Comparison of ENCODE assay signal across 9 mouse cellular contexts in the genomic region with DNA sequence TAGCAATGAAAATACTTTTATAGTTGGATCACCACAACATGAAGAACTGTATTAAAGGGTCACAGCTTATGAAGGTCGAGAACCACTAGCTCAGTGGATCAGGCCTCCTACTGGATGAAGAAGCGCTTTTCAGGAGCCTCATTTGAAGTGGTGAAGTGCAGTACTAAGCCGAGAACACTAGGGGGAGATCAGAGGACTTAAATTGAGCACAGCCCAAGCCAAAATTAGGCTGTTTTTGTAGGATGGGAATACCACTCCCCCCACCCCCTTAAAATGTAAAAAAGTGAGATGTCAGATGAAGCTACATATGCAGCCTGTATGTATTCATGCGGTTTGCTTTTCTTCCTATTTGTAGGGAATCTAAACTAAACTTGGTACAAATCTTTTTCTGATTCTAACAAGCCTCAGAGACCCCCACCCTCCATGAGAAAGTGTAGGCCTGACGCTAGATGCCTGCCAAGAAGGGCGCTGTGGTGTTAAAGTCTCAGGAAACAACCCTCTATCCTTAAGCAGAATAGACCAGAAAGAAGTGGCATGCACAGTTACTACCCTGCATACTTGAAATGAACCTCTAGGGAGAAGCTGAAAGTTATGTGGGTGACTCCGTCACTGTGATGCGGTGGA.
DNase-seq lines count a peak whose midpoint lies in the region; ATAC-seq and TF ChIP-seq lines count a peak whose summit lies in the region.
"Had no signal": no experiment of that assay in that cellular context is flagged by ENCODE, and none has a peak within 500 bp of the region (broad histone marks: within the 10 kb centered on the region; RNA-seq: fewer than 3 reads in every experiment).

No protein-coding gene starts in this region.

- no peak for TF ChIP-seq EP300 in MEL (IDR thresholded peaks at IDR 0.05; ENCODE audit: low read depth in 1 of 2, low read length in 2 of 2)

- H3K27ac ChIP-seq in hindbrain, embryonic 11.5 days (ENCODE audit: low read depth, low read length) = no peak overlapping the region
- H3K27ac ChIP-seq in hindbrain, embryonic 12.5 days = no peak overlapping the region
- H3K27ac ChIP-seq in MEL (ENCODE audit: control insufficient read depth, low read depth, low read length) = no peak overlapping the region
- H3K27ac ChIP-seq in cortical plate, adult 2 months (ENCODE audit: insufficient read depth, low read length) = no peak overlapping the region
- no peak overlapping the region for H3K27ac ChIP-seq in hindbrain, postnatal 0 days
- no peak overlapping the region for H3K27ac ChIP-seq in limb, embryonic 10.5 days
- H3K27ac ChIP-seq: limb, embryonic 12.5 days had no signal

- H3K79me2 ChIP-seq in MEL (ENCODE audit: control insufficient read depth, insufficient read depth, low read length, poor library complexity) = no peaks in the 10 kb centered on the region

- H3K27me3 ChIP-seq in hindbrain, embryonic 11.5 days (ENCODE audit: control insufficient read depth, insufficient read depth, low read length) = no peaks in the 10 kb centered on the region
- no peaks in the 10 kb centered on the region for H3K27me3 ChIP-seq in hindbrain, embryonic 12.5 days
- no peaks in the 10 kb centered on the region for H3K27me3 ChIP-seq in MEL (ENCODE audit: control insufficient read depth in 1 of 2, insufficient read depth in 2 of 2, low read length in 2 of 2)
- H3K27me3 ChIP-seq in hindbrain, postnatal 0 days (ENCODE audit: insufficient read depth, low read length) = no peaks in the 10 kb centered on the region
- H3K27me3 ChIP-seq in limb, embryonic 10.5 days (ENCODE audit: low read depth, poor library complexity, severe bottlenecking) = no peaks in the 10 kb centered on the region

- no peaks in the 10 kb centered on the region for H3K4me1 ChIP-seq in hindbrain, embryonic 11.5 days (replicated peaks; ENCODE audit: control insufficient read depth, insufficient read depth, low read length)
- H3K4me1 ChIP-seq in hindbrain, embryonic 12.5 days = no peaks in the 10 kb centered on the region
- no peaks in the 10 kb centered on the region for H3K4me1 ChIP-seq in MEL (ENCODE audit: control insufficient read depth in 1 of 2, insufficient read depth in 2 of 2, low read length in 2 of 2)
- peaks cover 4% of the 10 kb centered on the region for H3K4me1 ChIP-seq in cortical plate, adult 2 months (ENCODE audit: control insufficient read depth, insufficient read depth, low read length)
- H3K4me1 ChIP-seq in hindbrain, postnatal 0 days (ENCODE audit: insufficient read depth, low read length) = 0 out of 2 replicates have a peak, but pooled peaks cover 5% of the 10 kb centered on the region
- H3K4me1 ChIP-seq in limb, embryonic 10.5 days = no peaks in the 10 kb centered on the region
- H3K4me1 ChIP-seq: limb, embryonic 12.5 days had no signal

- no peak overlapping the region for H3K4me2 ChIP-seq in hindbrain, embryonic 11.5 days (replicated peaks; ENCODE audit: low read depth, low read length)
- H3K4me2 ChIP-seq in hindbrain, embryonic 12.5 days (replicated peaks) = no peak overlapping the region
- no peak overlapping the region for H3K4me2 ChIP-seq in hindbrain, postnatal 0 days (ENCODE audit: low read depth, low read length)
- H3K4me2 ChIP-seq: limb, embryonic 12.5 days had no signal

- no peak for TF ChIP-seq RAD21 in MEL (IDR thresholded peaks at IDR 0.05; ENCODE audit: low read depth, low read length)

- DNase-seq in hindbrain, embryonic 11.5 days (ENCODE audit: low spot score) = peak; percentile 73
- DNase-seq in MEL (ENCODE audit: low read depth, low spot score) = peak; percentile 18
- peak; percentile 87 for DNase-seq in hindbrain, postnatal 0 days (ENCODE audit: low spot score)
- DNase-seq in limb, embryonic 10.5 days (ENCODE audit: low spot score) = peak; percentile 35
- DNase-seq in retina, postnatal 1 day = peak; percentile 81
- no peak for DNase-seq in ovary, postnatal 10 days (ENCODE audit: low spot score)

- 53% methylated on average over 8 of the region's 8 CpGs for WGBS in hindbrain, embryonic 11.5 days
- 55% methylated on average over 8 of the region's 8 CpGs for WGBS in hindbrain, embryonic 12.5 days
- WGBS in hindbrain, postnatal 0 days = 60% methylated on average over 8 of the region's 8 CpGs
- WGBS in limb, embryonic 10.5 days = 55% methylated on average over 8 of the region's 8 CpGs

- peak in 2 of 3 experiments; percentile 13 to 22; a peak in 1 of 6 replicates for TF ChIP-seq CTCF in MEL (IDR thresholded peaks at IDR 0.05 in 2 of 3, conservative IDR thresholded peaks at IDR 0.05 in 1 of 3; ENCODE audit: control insufficient read depth in 1 of 3, insufficient read depth in 1 of 3, low read depth in 2 of 3, low read length in 3 of 3, poor library complexity in 1 of 3, severe bottlenecking in 1 of 3)
- peak; percentile 77 for TF ChIP-seq CTCF in cortical plate, adult 2 months (IDR thresholded peaks at IDR 0.05; ENCODE audit: extremely low read depth, insufficient read depth, low read length)
- peak; percentile 89 for TF ChIP-seq CTCF in hindbrain, postnatal 0 days (IDR thresholded peaks at IDR 0.05; ENCODE audit: low read depth)

- no peak for ATAC-seq in hindbrain, embryonic 11.5 days (ENCODE audit: low FRiP score)
- ATAC-seq in hindbrain, embryonic 12.5 days (ENCODE audit: low FRiP score) = no peak
- ATAC-seq in hindbrain, postnatal 0 days = peak; percentile 76

- no peak for TF ChIP-seq POLR2A in MEL (IDR thresholded peaks at IDR 0.05; ENCODE audit: control insufficient read depth in 1 of 2, insufficient read depth in 1 of 2, low read depth in 1 of 2, low read length in 2 of 2, poor library complexity in 1 of 2)
- no peak for TF ChIP-seq POLR2A in cortical plate, adult 2 months (IDR thresholded peaks at IDR 0.05; ENCODE audit: extremely low read depth, insufficient read depth, low read length)

- no peak overlapping the region for H3K4me3 ChIP-seq in hindbrain, embryonic 11.5 days (ENCODE audit: low read depth, low read length)
- H3K4me3 ChIP-seq in hindbrain, embryonic 12.5 days = no peak overlapping the region
- no peak overlapping the region for H3K4me3 ChIP-seq in MEL (ENCODE audit: control insufficient read depth in 1 of 2, insufficient read depth in 1 of 2, low read depth in 2 of 2, low read length in 2 of 2)
- H3K4me3 ChIP-seq in cortical plate, adult 2 months (ENCODE audit: insufficient read depth, low read length) = no peak overlapping the region
- no peak overlapping the region for H3K4me3 ChIP-seq in hindbrain, postnatal 0 days (ENCODE audit: low read length)
- no peak overlapping the region for H3K4me3 ChIP-seq in limb, embryonic 10.5 days
- H3K4me3 ChIP-seq: limb, embryonic 12.5 days had no signal

- H3K9ac ChIP-seq in hindbrain, embryonic 11.5 days (ENCODE audit: low read depth, low read length) = no peak overlapping the region
- no peak overlapping the region for H3K9ac ChIP-seq in hindbrain, embryonic 12.5 days
- H3K9ac ChIP-seq in MEL (ENCODE audit: control insufficient read depth, low read depth, low read length, poor library complexity, severe bottlenecking) = no peak overlapping the region
- no peak overlapping the region for H3K9ac ChIP-seq in hindbrain, postnatal 0 days (replicated peaks; ENCODE audit: low read length)
- H3K9ac ChIP-seq: limb, embryonic 12.5 days had no signal

- no peaks in the 10 kb centered on the region for H3K36me3 ChIP-seq in hindbrain, embryonic 11.5 days (ENCODE audit: control insufficient read depth, insufficient read depth, low read length)
- no peaks in the 10 kb centered on the region for H3K36me3 ChIP-seq in hindbrain, embryonic 12.5 days
- H3K36me3 ChIP-seq in MEL (ENCODE audit: control insufficient read depth in 1 of 2, insufficient read depth in 2 of 2, low read length in 2 of 2) = no peaks in the 10 kb centered on the region
- no peaks in the 10 kb centered on the region for H3K36me3 ChIP-seq in hindbrain, postnatal 0 days (ENCODE audit: insufficient read depth, low read length)
- no peaks in the 10 kb centered on the region for H3K36me3 ChIP-seq in limb, embryonic 10.5 days
- H3K36me3 ChIP-seq: limb, embryonic 12.5 days had no signal

- no peaks in the 10 kb centered on the region for H3K9me3 ChIP-seq in hindbrain, embryonic 11.5 days (ENCODE audit: control insufficient read depth, low read length)
- no peaks in the 10 kb centered on the region for H3K9me3 ChIP-seq in hindbrain, embryonic 12.5 days (replicated peaks)
- H3K9me3 ChIP-seq in MEL (replicated peaks; ENCODE audit: insufficient read depth, low read length) = no peaks in the 10 kb centered on the region
- no peaks in the 10 kb centered on the region for H3K9me3 ChIP-seq in hindbrain, postnatal 0 days (ENCODE audit: low read length)
- no peaks in the 10 kb centered on the region for H3K9me3 ChIP-seq in limb, embryonic 10.5 days (replicated peaks)
- H3K9me3 ChIP-seq: limb, embryonic 12.5 days had no signal

TF ChIP-seq in MEL, 35 proteins besides CTCF, POLR2A, EP300 and RAD21:
- TF ChIP-seq BHLHE40 (IDR thresholded peaks at IDR 0.05; ENCODE audit: borderline replicate concordance, low read depth, low read length) (no peak), E2F4 (IDR thresholded peaks at IDR 0.05; ENCODE audit: borderline replicate concordance, low read depth, low read length) (no peak), ELF1 (IDR thresholded peaks at IDR 0.05; ENCODE audit: low read depth, low read length) (no peak), SMC3 (IDR thresholded peaks at IDR 0.05; ENCODE audit: low read depth, low read length) (no peak), POLR2AphosphoS5 (IDR thresholded peaks at IDR 0.05; ENCODE audit: borderline replicate concordance, low read depth, low read length) (no peak), MYC (IDR thresholded peaks at IDR 0.05; ENCODE audit: low read depth, low read length) (no peak), MXI1 (IDR thresholded peaks at IDR 0.05; ENCODE audit: low read depth, low read length) (no peak)

Comparison
In these comparisons a context has a peak if more than half of its experiments do, and no peak if none do; other contexts are left out.
1. CTCF ChIP-seq: peak in every context shown above with its lines; median percentile 89 in hindbrain, postnatal 0 days; 77 in cortical plate, adult 2 months; 18 in MEL.